Mouse (Mus musculus): ENCODE measurements at regions not wholly inside any gene's neighbourhood (a gene's known extent, or its start where the extent isn't known, plus 50 kb on each side); places are given as distances from the start of the nearest gene placed in this dataset.

- H3K9me3 ChIP-seq (ENCODE audit: control insufficient read depth, low read length), result no peaks in the 10 kb centered on the region
- H3K4me3 ChIP-seq (ENCODE audit: low read depth, low read length), result no peak overlapping the region
- H3K9ac ChIP-seq (ENCODE audit: low read depth, low read length), result no peak overlapping the region
- H3K36me3 ChIP-seq (ENCODE audit: control insufficient read depth, insufficient read depth, low read length), result no peaks in the 10 kb centered on the region
- no peak overlapping the region for H3K4me2 ChIP-seq (ENCODE audit: low read depth, low read length)
- DNase-seq (ENCODE audit: low spot score) (no peak), ATAC-seq (ENCODE audit: low read depth) (no peak)
- H3K4me1 ChIP-seq (ENCODE audit: control insufficient read depth, insufficient read depth, low read length), result peaks cover 10% of the 10 kb centered on the region; the same call in 1 of the 2 replicates
- H3K27ac ChIP-seq (replicated peaks; ENCODE audit: low read depth, low read length), result no peak overlapping the region
- no peaks in the 10 kb centered on the region for H3K27me3 ChIP-seq (replicated peaks; ENCODE audit: control insufficient read depth, insufficient read depth, low read length)
- WGBS, result 36% methylated on average over 15 of the region's 15 CpGs
Observed at GRCm38 (mm10) chr9:47458721-47459418, 71.1 kb upstream of the Cadm1 start.

- DNase-seq (ENCODE audit: low spot score) (no peak), ATAC-seq (ENCODE audit: low read depth) (no peak)
- peaks cover 10% of the 10 kb centered on the region; the same call in 1 of the 2 replicates for H3K4me1 ChIP-seq (ENCODE audit: control insufficient read depth, insufficient read depth, low read length)
- H3K9me3 ChIP-seq (ENCODE audit: control insufficient read depth, low read length), result no peaks in the 10 kb centered on the region
- no peak overlapping the region for H3K27ac ChIP-seq (replicated peaks; ENCODE audit: low read depth, low read length)
- WGBS, result 80% methylated on average over 8 of the region's 8 CpGs
- H3K4me2 ChIP-seq (ENCODE audit: low read depth, low read length), result no peak overlapping the region
- no peak overlapping the region for H3K9ac ChIP-seq (ENCODE audit: low read depth, low read length)
- H3K4me3 ChIP-seq (ENCODE audit: low read depth, low read length), result no peak overlapping the region
- no peaks in the 10 kb centered on the region for H3K27me3 ChIP-seq (replicated peaks; ENCODE audit: control insufficient read depth, insufficient read depth, low read length)
- no peaks in the 10 kb centered on the region for H3K36me3 ChIP-seq (ENCODE audit: control insufficient read depth, insufficient read depth, low read length)
Observed at GRCm38 (mm10) chr9:47459461-47460049, 70.4 kb upstream of the Cadm1 start.

GRCm38 (mm10) chr9:47460241-47460640 lies 69.7 kb upstream of the Cadm1 start:
- ATAC-seq (ENCODE audit: low read depth), result no peak
- DNase-seq (ENCODE audit: low spot score), result no peak
- Histone ChIP-seq H3K27ac (replicated peaks; ENCODE audit: low read depth, low read length) (no peak overlapping the region), H3K9me3 (ENCODE audit: control insufficient read depth, low read length) (no peaks in the 10 kb centered on the region), H3K27me3 (replicated peaks; ENCODE audit: control insufficient read depth, insufficient read depth, low read length) (no peaks in the 10 kb centered on the region), H3K4me2 (ENCODE audit: low read depth, low read length) (no peak overlapping the region), H3K9ac (ENCODE audit: low read depth, low read length) (no peak overlapping the region), H3K36me3 (ENCODE audit: control insufficient read depth, insufficient read depth, low read length) (no peaks in the 10 kb centered on the region), H3K4me3 (ENCODE audit: low read depth, low read length) (no peak overlapping the region), H3K4me1 (ENCODE audit: control insufficient read depth, insufficient read depth, low read length) (peaks cover 10% of the 10 kb centered on the region; the same call in 1 of the 2 replicates)
- WGBS, result 83% methylated on average over 15 of the region's 15 CpGs

- Histone ChIP-seq H3K4me1 (ENCODE audit: control insufficient read depth, insufficient read depth, low read length) (peaks cover 10% of the 10 kb centered on the region; the same call in 1 of the 2 replicates), H3K27ac (replicated peaks; ENCODE audit: low read depth, low read length) (no peak overlapping the region), H3K4me2 (ENCODE audit: low read depth, low read length) (no peak overlapping the region), H3K27me3 (replicated peaks; ENCODE audit: control insufficient read depth, insufficient read depth, low read length) (no peaks in the 10 kb centered on the region), H3K9me3 (ENCODE audit: control insufficient read depth, low read length) (no peaks in the 10 kb centered on the region), H3K4me3 (ENCODE audit: low read depth, low read length) (no peak overlapping the region), H3K9ac (ENCODE audit: low read depth, low read length) (no peak overlapping the region), H3K36me3 (ENCODE audit: control insufficient read depth, insufficient read depth, low read length) (no peaks in the 10 kb centered on the region)
- DNase-seq (ENCODE audit: low spot score) (no peak), ATAC-seq (ENCODE audit: low read depth) (no peak)
- WGBS, result 87% methylated on average over 3 of the region's 3 CpGs
Observed at GRCm38 (mm10) chr9:47461915-47462314, 68.1 kb upstream of the Cadm1 start.

- peak; percentile 57; the same call in 1 of the 2 replicates for ATAC-seq (ENCODE audit: low read depth)
- no peaks in the 10 kb centered on the region for H3K36me3 ChIP-seq (ENCODE audit: control insufficient read depth, insufficient read depth, low read length)
Observed at GRCm38 (mm10) chr9:47466767-47467166, 63.2 kb upstream of the Cadm1 start.

GRCm38 (mm10) chr9:47467815-47468214 lies 62.2 kb upstream of the Cadm1 start:
- no peak overlapping the region for H3K4me3 ChIP-seq (ENCODE audit: low read depth, low read length)
- no peaks in the 10 kb centered on the region for H3K4me1 ChIP-seq (ENCODE audit: control insufficient read depth, insufficient read depth, low read length)
- 89% methylated on average over 9 of the region's 9 CpGs for WGBS
- H3K4me2 ChIP-seq (ENCODE audit: low read depth, low read length), result no peak overlapping the region
- DNase-seq (ENCODE audit: low spot score) (no peak), ATAC-seq (ENCODE audit: low read depth) (no peak)
- H3K27ac ChIP-seq (replicated peaks; ENCODE audit: low read depth, low read length), result no peak overlapping the region
- no peaks in the 10 kb centered on the region for H3K36me3 ChIP-seq (ENCODE audit: control insufficient read depth, insufficient read depth, low read length)
- no peak overlapping the region for H3K9ac ChIP-seq (ENCODE audit: low read depth, low read length)
- H3K27me3 ChIP-seq (replicated peaks; ENCODE audit: control insufficient read depth, insufficient read depth, low read length), result no peaks in the 10 kb centered on the region
- H3K9me3 ChIP-seq (ENCODE audit: control insufficient read depth, low read length), result no peaks in the 10 kb centered on the region

More at GRCm38 (mm10) chr9:47466767-47467166, 63.2 kb upstream of the Cadm1 start:
- peak; percentile 75 for DNase-seq (ENCODE audit: low spot score)
- no peaks in the 10 kb centered on the region for H3K4me1 ChIP-seq (ENCODE audit: control insufficient read depth, insufficient read depth, low read length)
- no peak overlapping the region for H3K9ac ChIP-seq (ENCODE audit: low read depth, low read length)
- WGBS, result 81% methylated on average over 3 of the region's 3 CpGs
- no peak overlapping the region for H3K4me3 ChIP-seq (ENCODE audit: low read depth, low read length)
- no peak overlapping the region for H3K27ac ChIP-seq (replicated peaks; ENCODE audit: low read depth, low read length)
- H3K9me3 ChIP-seq (ENCODE audit: control insufficient read depth, low read length), result no peaks in the 10 kb centered on the region
- no peaks in the 10 kb centered on the region for H3K27me3 ChIP-seq (replicated peaks; ENCODE audit: control insufficient read depth, insufficient read depth, low read length)
- no peak overlapping the region for H3K4me2 ChIP-seq (ENCODE audit: low read depth, low read length)

- Histone ChIP-seq H3K27ac (replicated peaks; ENCODE audit: low read depth, low read length) (no peak overlapping the region), H3K9ac (ENCODE audit: low read depth, low read length) (no peak overlapping the region), H3K4me3 (ENCODE audit: low read depth, low read length) (no peak overlapping the region), H3K9me3 (ENCODE audit: control insufficient read depth, low read length) (no peaks in the 10 kb centered on the region), H3K4me1 (ENCODE audit: control insufficient read depth, insufficient read depth, low read length) (no peaks in the 10 kb centered on the region), H3K4me2 (ENCODE audit: low read depth, low read length) (no peak overlapping the region), H3K36me3 (ENCODE audit: control insufficient read depth, insufficient read depth, low read length) (no peaks in the 10 kb centered on the region), H3K27me3 (replicated peaks; ENCODE audit: control insufficient read depth, insufficient read depth, low read length) (no peaks in the 10 kb centered on the region)
- 88% methylated on average over 1 of the region's 1 CpGs for WGBS
- DNase-seq (ENCODE audit: low spot score) (no peak), ATAC-seq (ENCODE audit: low read depth) (no peak)
Observed at GRCm38 (mm10) chr9:47469576-47469975, 60.4 kb upstream of the Cadm1 start.

- Histone ChIP-seq H3K27ac (replicated peaks; ENCODE audit: low read depth, low read length) (no peak overlapping the region), H3K9ac (ENCODE audit: low read depth, low read length) (no peak overlapping the region), H3K4me3 (ENCODE audit: low read depth, low read length) (no peak overlapping the region), H3K4me1 (ENCODE audit: control insufficient read depth, insufficient read depth, low read length) (no peaks in the 10 kb centered on the region), H3K36me3 (ENCODE audit: control insufficient read depth, insufficient read depth, low read length) (no peaks in the 10 kb centered on the region), H3K4me2 (ENCODE audit: low read depth, low read length) (no peak overlapping the region), H3K27me3 (replicated peaks; ENCODE audit: control insufficient read depth, insufficient read depth, low read length) (no peaks in the 10 kb centered on the region), H3K9me3 (ENCODE audit: control insufficient read depth, low read length) (no peaks in the 10 kb centered on the region)
- DNase-seq (ENCODE audit: low spot score) (no peak), ATAC-seq (ENCODE audit: low read depth) (no peak)
- WGBS, result 75% methylated on average over 1 of the region's 1 CpGs
Observed at GRCm38 (mm10) chr9:47470741-47471140, 59.2 kb upstream of the Cadm1 start.

All from embryonic facial prominence, embryonic 14.5 days (tissue).